Mouse (Mus musculus) intestine, postnatal 0 days (tissue): Measurements from ENCODE around the gene Coro2b. TPM values are rescaled to one million over a fixed set of nuclear protein-coding genes. Genes with fewer than 3 reads are reported as not detected.

ENCODE experiments used
- ATAC-seq: fragments of 200-750 bp; cut with Nextera tagmentation; 2 replicates; pipeline ENCODE4 v1.8.0; 2017; ENCODE audit warnings: mild to moderate bottlenecking, moderate TSS enrichment, moderate library complexity
- H3K27ac ChIP-seq: fragments of 300-500 bp; sonication (generic); 2 replicates; pipeline ENCODE4 v1.5.1; 2014; ENCODE audit warnings: mild to moderate bottlenecking, low read depth, low read length, moderate library complexity
- H3K27me3 ChIP-seq: fragments of 300-500 bp; sonication (generic); replicated peaks from 2 replicates; pipeline ENCODE4 v1.6.1; 2014; ENCODE audit warnings: low read length, mixed read lengths; ENCODE audit not compliant: control insufficient read depth, insufficient read depth
- H3K36me3 ChIP-seq: fragments of 300-500 bp; sonication (generic); 2 replicates; pipeline ENCODE4 v1.6.1; 2014; ENCODE audit warnings: mild to moderate bottlenecking, moderate library complexity; ENCODE audit not compliant: control insufficient read depth, insufficient read depth
- H3K4me1 ChIP-seq: fragments of 300-500 bp; sonication (generic); replicated peaks from 2 replicates; pipeline ENCODE4 v1.6.1; 2014; ENCODE audit warnings: antibody characterized with exemption, low read length, mixed read lengths; ENCODE audit not compliant: control insufficient read depth, insufficient read depth
- H3K4me2 ChIP-seq: fragments of 300-500 bp; sonication (generic); replicated peaks from 2 replicates; pipeline ENCODE4 v1.6.1; 2014; ENCODE audit warnings: low read depth, mild to moderate bottlenecking, moderate library complexity
- H3K4me3 ChIP-seq: fragments of 300-500 bp; sonication (generic); 2 replicates; pipeline ENCODE4 v1.5.1; 2014; ENCODE audit warnings: low read depth, low read length
- H3K9ac ChIP-seq: fragments of 300-500 bp; sonication (generic); 2 replicates; pipeline ENCODE4 v1.6.1; 2014; ENCODE audit warnings: mild to moderate bottlenecking, low read depth, low read length
- H3K9me3 ChIP-seq: fragments of 300-500 bp; sonication (generic); 2 replicates; pipeline ENCODE4 v1.6.1; 2016; ENCODE audit warnings: mixed run types; ENCODE audit not compliant: control insufficient read depth
- CTCF ChIP-seq: sonication (generic); IDR thresholded peaks from 2 replicates; pipeline ENCODE4 v1.5.1; 2016; ENCODE audit warnings: low read depth, mild to moderate bottlenecking, control low read depth, antibody characterized with exemption, moderate library complexity
- WGBS: fragments of 180-500 bp; shearing (Covaris S2); extraction: QIAGEN DNeasy Blood & Tissue Kit; methylation state at CpG from one replicate; pipeline ENCODE4 v1.1.7; 2014; 5-methylcytosine and 5-hydroxymethylcytosine counted together
- polyA plus RNA-seq: library from polyadenylated mRNA; unstranded; fragments of >200 nt; fragmentation: Nextera tagmentation; extraction: Ambion mirVana; gene quantifications from 2 replicates; pipeline ENCODE4 v1.2.1, GENCODE M21; 2015

The Coro2b gene
- polyA plus RNA-seq, 1 experiment from 2014 or later, result 2.9 TPM

- Histone ChIP-seq H3K4me1 (no peaks in the 10 kb centered on the region), H3K27me3 (no peaks in the 10 kb centered on the region), H3K9ac (no peak overlapping the region), H3K9me3 (no peaks in the 10 kb centered on the region), H3K4me2 (no peak overlapping the region), H3K36me3 (no peaks in the 10 kb centered on the region), H3K4me3 (no peak overlapping the region), H3K27ac (no peak overlapping the region)
- 75% methylated on average over 5 of the region's 5 CpGs for WGBS
- TF ChIP-seq CTCF, result no peak
- ATAC-seq, result no peak
Observed at GRCm38 (mm10) chr9:62491611-62492010, 45.2 kb downstream of the Coro2b start.

- Histone ChIP-seq H3K9me3 (no peaks in the 10 kb centered on the region), H3K9ac (no peak overlapping the region), H3K27me3 (no peaks in the 10 kb centered on the region), H3K4me3 (no peak overlapping the region), H3K4me1 (no peaks in the 10 kb centered on the region), H3K36me3 (no peaks in the 10 kb centered on the region), H3K4me2 (no peak overlapping the region), H3K27ac (no peak overlapping the region)
- TF ChIP-seq CTCF, result peak; percentile 53; the same call in 1 of the 2 replicates
- 61% methylated on average over 3 of the region's 3 CpGs for WGBS
- no peak; the same call in 1 of the 2 replicates for ATAC-seq
Observed at GRCm38 (mm10) chr9:62491104-62491503, 45.7 kb downstream of the Coro2b start.

- no peak for TF ChIP-seq CTCF
- Histone ChIP-seq H3K4me1 (no peaks in the 10 kb centered on the region), H3K4me2 (no peak overlapping the region), H3K27ac (no peak overlapping the region), H3K36me3 (no peaks in the 10 kb centered on the region), H3K27me3 (no peaks in the 10 kb centered on the region), H3K4me3 (no peak overlapping the region), H3K9me3 (no peaks in the 10 kb centered on the region), H3K9ac (no peak overlapping the region)
- ATAC-seq, result no peak
- 48% methylated on average over 4 of the region's 4 CpGs for WGBS
Observed at GRCm38 (mm10) chr9:62484107-62484506, 52.7 kb downstream of the Coro2b start.

GRCm38 (mm10) chr9:62482788-62483187, 54.1 kb downstream of the Coro2b start:
- 91% methylated on average over 3 of the region's 3 CpGs for WGBS

GRCm38 (mm10) chr9:62480898-62481642, 55.8 kb downstream of the Coro2b start:
- H3K9me3 ChIP-seq, result no peaks in the 10 kb centered on the region
- no peak for ATAC-seq

More at GRCm38 (mm10) chr9:62482788-62483187, 54.1 kb downstream of the Coro2b start:
- no peak overlapping the region for H3K27ac ChIP-seq
- H3K36me3 ChIP-seq, result no peaks in the 10 kb centered on the region
- no peaks in the 10 kb centered on the region for H3K27me3 ChIP-seq
- ATAC-seq, result no peak
- H3K9me3 ChIP-seq, result no peaks in the 10 kb centered on the region
- no peak for TF ChIP-seq CTCF
- no peak overlapping the region for H3K4me3 ChIP-seq
- no peak overlapping the region for H3K4me2 ChIP-seq
- no peak overlapping the region for H3K9ac ChIP-seq
- H3K4me1 ChIP-seq, result no peaks in the 10 kb centered on the region

GRCm38 (mm10) chr9:62480149-62480548, 56.7 kb downstream of the Coro2b start:
- no peak for ATAC-seq
- H3K27me3 ChIP-seq, result no peaks in the 10 kb centered on the region
- WGBS, result 87% methylated on average over 9 of the region's 9 CpGs

More at GRCm38 (mm10) chr9:62480898-62481642, 55.8 kb downstream of the Coro2b start:
- TF ChIP-seq CTCF, result no peak
- no peak overlapping the region for H3K27ac ChIP-seq
- no peaks in the 10 kb centered on the region for H3K4me1 ChIP-seq
- WGBS, result 73% methylated on average over 6 of the region's 6 CpGs
- H3K27me3 ChIP-seq, result no peaks in the 10 kb centered on the region
- H3K36me3 ChIP-seq, result no peaks in the 10 kb centered on the region
- H3K4me3 ChIP-seq, result no peak overlapping the region
- H3K4me2 ChIP-seq, result no peak overlapping the region
- H3K9ac ChIP-seq, result no peak overlapping the region

More at GRCm38 (mm10) chr9:62480149-62480548, 56.7 kb downstream of the Coro2b start:
- Histone ChIP-seq H3K4me3 (no peak overlapping the region), H3K4me2 (no peak overlapping the region), H3K9me3 (no peaks in the 10 kb centered on the region), H3K36me3 (no peaks in the 10 kb centered on the region), H3K27ac (no peak overlapping the region), H3K9ac (no peak overlapping the region), H3K4me1 (no peaks in the 10 kb centered on the region)
- no peak for TF ChIP-seq CTCF
